Mouse (Mus musculus) E14TG2a.4 (cell line): ENCODE measurements at regions not wholly inside any gene's neighbourhood (a gene's known extent, or its start where the extent isn't known, plus 50 kb on each side); places are given as distances from the start of the nearest gene placed in this dataset.

Experiments used
- CTCF ChIP-seq: conservative IDR thresholded peaks from 2 replicates; pipeline ENCODE4 v1.5.1; 2014; ENCODE audit warnings: low read length
- NANOG ChIP-seq: IDR thresholded peaks from 2 replicates; pipeline ENCODE4 v1.6.1; 2014; ENCODE audit warnings: borderline replicate concordance, low read length, mixed read lengths

DNA sequence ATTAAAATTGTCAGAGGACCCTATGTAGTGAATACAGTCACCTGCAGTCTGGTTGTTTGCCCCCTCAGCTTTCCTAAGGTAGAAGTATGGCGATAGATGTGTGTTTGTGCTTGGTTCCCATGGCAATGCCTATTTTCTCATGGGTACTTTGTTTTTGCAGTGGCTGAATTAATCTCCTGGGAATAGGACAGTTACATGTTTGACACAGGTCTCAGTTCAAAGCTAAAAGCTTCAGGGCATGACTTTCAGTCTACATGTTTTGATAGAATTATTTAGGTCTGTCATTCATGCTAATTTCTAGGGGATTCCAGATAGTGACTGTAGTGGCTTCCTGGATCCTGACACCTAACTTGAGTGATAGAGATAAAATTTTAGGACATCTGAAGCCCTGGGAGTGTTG, 191.6 kb upstream of the Kbtbd8 start:
- no peak for TF ChIP-seq CTCF
- TF ChIP-seq NANOG = no peak
